Mouse (Mus musculus) kidney, postnatal 0 days (tissue): ENCODE measurements around the gene Bsx. TPM values are rescaled to one million over a fixed set of nuclear protein-coding genes. Genes with fewer than 3 reads are reported as not detected.
A peak's percentile ranks its signal among the peaks of the same experiment; 100 is the strongest.

Experiments used
- ATAC-seq: fragments of 200-750 bp; cut with Nextera tagmentation; replicated peaks from 2 replicates; pipeline ENCODE4 v1.8.0; 2017; ENCODE audit warnings: low read depth, moderate number of reproducible peaks, moderate TSS enrichment, moderate library complexity; ENCODE audit not compliant: low FRiP score
- DNase-seq: peaks from one replicate; pipeline ENCODE4 v3.0.0-alpha.2; 2016; ENCODE audit warnings: low spot score
- H3K27ac ChIP-seq: fragments of 300-500 bp; sonication (generic); 2 replicates; pipeline ENCODE4 v1.5.1; 2014; ENCODE audit warnings: mild to moderate bottlenecking
- H3K27me3 ChIP-seq: fragments of 300-500 bp; sonication (generic); 2 replicates; pipeline ENCODE4 v1.6.1; 2014; ENCODE audit warnings: low read length, mixed read lengths; ENCODE audit not compliant: insufficient read depth
- H3K36me3 ChIP-seq: fragments of 300-500 bp; sonication (generic); 2 replicates; pipeline ENCODE4 v1.6.1; 2014; ENCODE audit warnings: low read length, mixed read lengths; ENCODE audit not compliant: insufficient read depth
- H3K4me1 ChIP-seq: fragments of 300-500 bp; sonication (generic); replicated peaks from 2 replicates; pipeline ENCODE4 v1.6.1; 2014; ENCODE audit warnings: antibody characterized with exemption, low read length, mixed read lengths; ENCODE audit not compliant: insufficient read depth
- H3K4me2 ChIP-seq: fragments of 300-500 bp; sonication (generic); 2 replicates; pipeline ENCODE4 v1.6.1; 2014; ENCODE audit warnings: mild to moderate bottlenecking, low read length, moderate library complexity, mixed read lengths
- H3K4me3 ChIP-seq: fragments of 300-500 bp; sonication (generic); replicated peaks from 2 replicates; pipeline ENCODE4 v1.5.1; 2014; ENCODE audit warnings: low read depth, low read length
- H3K9ac ChIP-seq: fragments of 300-500 bp; sonication (generic); 2 replicates; pipeline ENCODE4 v1.6.1; 2014; ENCODE audit warnings: low read depth, low read length
- H3K9me3 ChIP-seq: fragments of 300-500 bp; sonication (generic); replicated peaks from 2 replicates; pipeline ENCODE4 v1.6.1; 2016; ENCODE audit warnings: low read length, inconsistent platforms, mixed read lengths
- CTCF ChIP-seq: IDR thresholded peaks from 2 replicates; pipeline ENCODE4 v1.5.1; 2016; ENCODE audit warnings: antibody characterized with exemption, low read depth, mild to moderate bottlenecking, moderate library complexity
- WGBS: fragments of 180-500 bp; shearing (Covaris S2); extraction: QIAGEN DNeasy Blood & Tissue Kit; methylation state at CpG from one replicate; pipeline ENCODE4 v1.1.7; 2014; 5-methylcytosine and 5-hydroxymethylcytosine counted together
- polyA plus RNA-seq: library from polyadenylated mRNA; unstranded; fragments of >200 nt; fragmentation: Nextera tagmentation; extraction: Ambion mirVana; gene quantifications from 2 replicates; pipeline ENCODE4 v1.2.1, GENCODE M21; 2015

Gene Bsx
- not detected in 2 replicates for polyA plus RNA-seq

DNA sequence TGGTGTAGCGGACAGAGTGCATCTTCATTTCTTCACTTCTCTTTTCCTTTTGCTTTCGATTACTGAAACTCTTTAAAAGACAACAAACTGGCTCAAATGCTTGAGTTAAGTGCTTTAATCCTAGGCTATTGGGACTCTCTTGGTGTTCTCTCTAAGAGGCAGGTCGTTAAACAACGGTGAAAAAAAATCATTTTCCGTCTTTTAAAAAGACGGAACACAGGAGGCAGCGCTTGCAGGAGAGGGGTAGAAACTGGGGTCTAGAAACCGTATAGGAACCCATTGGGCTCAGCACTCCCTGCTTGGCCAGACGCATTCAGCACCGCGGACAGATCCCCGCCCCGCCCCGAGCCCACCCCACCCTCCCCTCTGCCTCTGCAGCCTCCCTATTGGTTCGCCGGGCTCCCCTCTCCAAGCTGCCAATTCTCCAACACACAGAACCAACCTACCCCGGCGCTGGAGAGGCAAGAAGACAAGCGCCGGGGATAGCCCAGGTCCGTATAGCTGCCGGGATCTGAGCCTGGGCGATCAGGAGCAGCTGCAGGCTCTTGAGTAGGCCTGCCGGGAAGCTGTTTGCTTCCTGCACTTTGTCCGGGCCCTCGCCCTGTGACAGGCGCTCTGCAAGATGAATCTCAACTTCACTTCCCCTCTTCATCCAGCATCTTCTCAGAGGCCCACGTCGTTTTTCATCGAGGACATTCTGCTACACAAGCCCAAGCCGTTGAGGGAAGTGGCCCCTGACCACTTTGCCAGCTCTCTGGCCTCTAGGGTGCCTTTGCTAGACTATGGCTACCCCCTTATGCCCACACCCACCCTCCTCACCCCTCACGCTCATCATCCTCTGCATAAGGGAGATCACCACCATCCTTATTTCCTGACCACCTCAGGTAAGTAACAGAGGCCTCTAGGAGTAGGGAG, at the start of gene Bsx:
Gene Bsx, plus strand, starts transcription at position 572 of the 915 bp plus-strand sequence.
- peak; percentile 65; the same call in 1 of the 2 replicates for ATAC-seq
- Histone ChIP-seq H3K4me1 (0 out of 2 replicates have a peak, but pooled peaks cover 2% of the 10 kb centered on the region), H3K4me2 (peak within 1 kb of the TSS; percentile 46), H3K4me3 (peak within 1 kb of the TSS; percentile 17; the same call in 1 of the 2 replicates), H3K9ac (no peak within 1 kb of the TSS), H3K27ac (no peak within 1 kb of the TSS), H3K36me3 (no peaks in the 10 kb centered on the region), H3K9me3 (no peaks in the 10 kb centered on the region), H3K27me3 (peaks cover 91% of the 10 kb centered on the region)
- no peak for TF ChIP-seq CTCF
- DNase-seq: peak; percentile 84
- WGBS: 4% methylated on average over 32 of the region's 32 CpGs

DNA sequence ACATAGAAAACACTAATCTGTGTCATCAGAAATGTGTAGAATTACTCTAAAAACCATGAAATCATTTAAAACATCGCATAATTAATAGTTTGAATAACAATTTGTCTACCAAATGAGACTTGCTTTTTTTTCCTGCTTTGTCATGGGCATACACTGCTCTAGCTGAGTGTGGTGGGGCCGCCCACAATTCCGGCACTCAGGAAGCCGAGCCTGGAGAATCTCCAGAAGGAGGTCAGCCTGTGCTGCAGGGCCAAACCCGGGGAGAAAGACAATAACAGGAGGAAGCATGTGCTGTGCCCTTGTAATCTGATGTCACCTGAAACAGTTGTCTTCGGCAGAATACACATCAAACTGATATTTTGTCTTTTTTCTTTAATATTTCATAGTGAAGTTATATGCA, 48.3 kb upstream of the Bsx start:
- Histone ChIP-seq H3K4me2 (no peak overlapping the region), H3K9ac (no peak overlapping the region), H3K36me3 (no peaks in the 10 kb centered on the region), H3K27me3 (no peaks in the 10 kb centered on the region), H3K4me1 (no peaks in the 10 kb centered on the region), H3K4me3 (no peak overlapping the region), H3K9me3 (no peaks in the 10 kb centered on the region), H3K27ac (no peak overlapping the region)
- ATAC-seq (no peak), DNase-seq (no peak)
- WGBS: 38% methylated on average over 6 of the region's 6 CpGs
- TF ChIP-seq CTCF: no peak

DNA sequence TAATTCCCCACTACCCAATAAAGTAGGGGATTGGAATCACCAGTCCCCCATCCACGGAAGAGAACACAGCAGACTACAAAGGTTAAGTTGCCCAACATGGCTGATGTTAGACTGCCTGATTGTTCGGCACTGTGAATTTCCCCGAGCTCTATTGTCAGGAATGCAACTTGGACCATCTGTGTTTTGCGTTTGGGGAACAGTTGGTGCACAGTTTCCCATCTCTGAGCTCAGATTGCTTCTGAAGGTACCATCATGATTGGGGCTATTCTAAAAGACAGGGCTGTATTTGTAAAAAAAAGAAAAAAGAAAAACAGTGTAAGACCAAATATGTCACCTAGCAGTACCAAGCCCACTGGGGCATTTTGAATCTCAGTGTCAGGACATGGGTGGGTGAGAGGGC, 46.6 kb upstream of the Bsx start:
- 86% methylated on average over 4 of the region's 4 CpGs for WGBS
- TF ChIP-seq CTCF: no peak
- DNase-seq (no peak), ATAC-seq (no peak)
- Histone ChIP-seq H3K27me3 (no peaks in the 10 kb centered on the region), H3K9me3 (no peaks in the 10 kb centered on the region), H3K4me1 (no peaks in the 10 kb centered on the region), H3K27ac (no peak overlapping the region), H3K36me3 (no peaks in the 10 kb centered on the region), H3K9ac (no peak overlapping the region), H3K4me2 (no peak overlapping the region), H3K4me3 (no peak overlapping the region)

DNA sequence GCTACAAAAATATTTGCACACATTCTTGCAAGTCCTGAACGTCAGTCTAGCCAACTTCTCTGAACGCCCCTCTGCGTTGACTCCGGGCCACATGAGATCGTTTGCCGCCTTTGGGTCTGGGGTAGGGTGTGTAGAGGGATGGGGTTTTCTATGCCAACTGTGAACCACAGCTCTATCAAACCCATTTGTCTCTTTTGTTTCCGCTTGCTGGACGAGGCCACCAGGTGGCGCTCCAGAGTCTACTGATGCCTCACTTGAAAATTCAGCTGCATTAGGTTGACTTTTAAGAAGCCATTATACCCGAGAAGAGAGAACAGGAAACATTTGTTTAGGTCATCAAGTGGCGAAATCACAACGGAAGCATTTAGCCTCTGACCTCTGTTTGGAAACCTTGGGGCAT, 39.4 kb upstream of the Bsx start:
- H3K36me3 ChIP-seq: no peaks in the 10 kb centered on the region
- H3K4me1 ChIP-seq: no peaks in the 10 kb centered on the region
- no peak overlapping the region for H3K4me3 ChIP-seq
- DNase-seq (peak; percentile 87), ATAC-seq (no peak)
- H3K27ac ChIP-seq: no peak overlapping the region
- no peak overlapping the region for H3K9ac ChIP-seq
- H3K9me3 ChIP-seq: no peaks in the 10 kb centered on the region
- no peaks in the 10 kb centered on the region for H3K27me3 ChIP-seq
- 4% methylated on average over 12 of the region's 12 CpGs for WGBS
- H3K4me2 ChIP-seq: no peak overlapping the region
- peak; percentile 93 for TF ChIP-seq CTCF

DNA sequence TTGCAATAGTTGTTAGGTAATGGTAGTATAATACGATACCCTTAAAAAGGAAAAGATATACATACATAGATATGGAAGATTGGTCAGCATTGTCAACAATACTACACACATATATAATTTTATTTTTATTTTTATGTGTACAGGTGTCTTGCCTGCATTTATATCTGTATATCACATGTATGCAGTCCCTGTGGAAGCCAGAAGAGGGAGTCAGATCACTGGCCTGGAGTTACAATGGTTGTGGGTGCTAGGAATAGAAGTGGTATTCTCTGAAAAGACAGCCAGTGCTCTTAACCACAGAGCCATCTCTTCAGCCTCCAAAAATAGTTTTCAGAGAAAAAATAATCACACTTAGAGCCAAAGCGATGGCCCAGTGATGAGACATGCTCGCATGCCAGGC, 37.2 kb upstream of the Bsx start:
- no peak for TF ChIP-seq CTCF
- ATAC-seq: no peak
- 86% methylated on average over 3 of the region's 3 CpGs for WGBS

DNA sequence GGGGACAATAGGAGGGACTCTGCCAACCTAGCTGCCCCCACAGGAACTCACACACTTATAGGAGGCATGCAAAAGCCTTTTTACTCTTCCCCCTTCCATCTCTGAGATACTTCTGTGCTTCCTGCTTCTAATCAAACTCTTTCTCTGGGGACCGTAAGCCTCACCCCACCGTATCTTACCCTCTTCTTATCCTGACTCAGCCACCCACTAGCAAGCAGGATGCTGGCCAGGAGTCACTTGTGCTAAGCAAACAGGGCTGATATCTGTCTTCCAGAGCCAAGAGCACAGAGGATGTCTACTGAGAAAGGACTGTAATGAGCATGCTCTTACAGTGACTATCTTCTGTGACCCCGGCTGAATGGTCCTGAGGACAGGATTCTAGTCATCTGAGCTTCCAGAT, 34.3 kb upstream of the Bsx start:
- Histone ChIP-seq H3K27me3 (no peaks in the 10 kb centered on the region), H3K36me3 (no peaks in the 10 kb centered on the region), H3K4me2 (no peak overlapping the region), H3K4me1 (no peaks in the 10 kb centered on the region), H3K9me3 (no peaks in the 10 kb centered on the region), H3K9ac (no peak overlapping the region), H3K27ac (no peak overlapping the region), H3K4me3 (no peak overlapping the region)
- DNase-seq (no peak), ATAC-seq (no peak)
- WGBS: 80% methylated on average over 3 of the region's 3 CpGs
- TF ChIP-seq CTCF: no peak

More for the DNA sequence above, 37.2 kb upstream of the Bsx start:
- H3K9me3 ChIP-seq: no peaks in the 10 kb centered on the region
- no peak overlapping the region for H3K27ac ChIP-seq
- H3K36me3 ChIP-seq: no peaks in the 10 kb centered on the region
- no peaks in the 10 kb centered on the region for H3K4me1 ChIP-seq
- H3K4me2 ChIP-seq: no peak overlapping the region
- no peak overlapping the region for H3K9ac ChIP-seq
- H3K27me3 ChIP-seq: no peaks in the 10 kb centered on the region
- no peak for DNase-seq
- H3K4me3 ChIP-seq: no peak overlapping the region
